Mouse (Mus musculus) heart, adult 2 months (tissue): Measurements from ENCODE around the gene Kcnh1. TPM values are rescaled to one million over a fixed set of nuclear protein-coding genes. Genes with fewer than 3 reads are reported as not detected.

Experiments
- DNase-seq, 2 experiments: peaks; one replicate each; pipeline ENCODE4 v3.0.0; 2021
- H3K27ac ChIP-seq: fragments of 200-600 bp; 2 replicates; pipeline ENCODE4 v1.8.1; 2022
- H3K27me3 ChIP-seq: fragments of 200-500 bp; 2 replicates; pipeline ENCODE4 v1.6.1; 2012; ENCODE audit warnings: mild to moderate bottlenecking, low read length, inconsistent platforms, mixed read lengths; ENCODE audit not compliant: control insufficient read depth, insufficient read depth
- H3K36me3 ChIP-seq: fragments of 200-500 bp; 2 replicates; pipeline ENCODE4 v1.6.1; 2012; ENCODE audit warnings: low read length, inconsistent platforms; ENCODE audit not compliant: control insufficient read depth, insufficient read depth
- H3K4me1 ChIP-seq: fragments of 200-500 bp; 2 replicates; pipeline ENCODE4 v1.6.1; 2011; ENCODE audit warnings: low read length; ENCODE audit not compliant: control insufficient read depth, insufficient read depth
- H3K4me3 ChIP-seq: fragments of 200-600 bp; 2 replicates; pipeline ENCODE4 v1.8.1; 2022
- H3K79me2 ChIP-seq: fragments of 200-500 bp; replicated peaks from 2 replicates; pipeline ENCODE4 v1.6.1; 2012; ENCODE audit warnings: mild to moderate bottlenecking, inconsistent platforms, low read length, moderate library complexity, mixed read lengths; ENCODE audit not compliant: control insufficient read depth, insufficient read depth
- H3K9ac ChIP-seq: fragments of 200-500 bp; 2 replicates; pipeline ENCODE4 v1.6.1; 2012; ENCODE audit warnings: low read depth, mild to moderate bottlenecking, control low read depth, inconsistent platforms, low read length, mixed read lengths
- CTCF ChIP-seq: fragments of 200-600 bp; IDR thresholded peaks from 2 replicates; pipeline ENCODE4 v1.8.1; 2022; ENCODE audit warnings: antibody characterized with exemption, mild to moderate bottlenecking, moderate library complexity
- EP300 ChIP-seq: fragments of 200-500 bp; IDR thresholded peaks from 2 replicates; pipeline ENCODE4 v1.6.1; 2011; ENCODE audit warnings: low read depth, low read length, control low read depth; ENCODE audit not compliant: insufficient read depth
- POLR2A ChIP-seq: fragments of 200-500 bp; IDR thresholded peaks from 2 replicates; pipeline ENCODE4 v1.6.1; 2011; ENCODE audit warnings: mild to moderate bottlenecking, low read depth, low read length, control low read depth; ENCODE audit not compliant: insufficient read depth
- WGBS: fragments of 180-500 bp; shearing (Covaris S2); methylation state at CpG from one replicate; pipeline ENCODE4 v1.1.7; 2018; 5-methylcytosine and 5-hydroxymethylcytosine counted together
- intact Hi-C: fragments of 180-260 bp; cut with DNase I; formaldehyde crosslinking; loops from one replicate; pipeline ENCODE4 v1.15.1; 2025
- polyA plus RNA-seq: library from polyadenylated mRNA; depleted of rRNA; stranded (reverse); fragments of >200 nt; gene quantifications from 2 replicates; pipeline ENCODE4 v1.2.3, GENCODE M21; 2012
- total RNA-seq, 2 experiments: library from RNA; stranded (reverse); gene quantifications; 2 replicates each; pipeline ENCODE4 v1.2.3; 2021

The Kcnh1 gene
- total and polyA plus RNA-seq, 3 experiments = 0.05 to 0.09 (median 0.06) TPM

GRCm38 (mm10) chr1:192525711-192526350, 335.3 kb downstream of the Kcnh1 start:
- H3K27ac ChIP-seq = no peak overlapping the region
- no peak overlapping the region for H3K9ac ChIP-seq
- TF ChIP-seq CTCF (no peak), EP300 (no peak), POLR2A (no peak)
- no peaks in the 10 kb centered on the region for H3K27me3 ChIP-seq
- intact Hi-C loops = no loop called here
- no peaks in the 10 kb centered on the region for H3K79me2 ChIP-seq
- 74% methylated on average over 14 of the region's 14 CpGs for WGBS
- no peak for DNase-seq
- H3K36me3 ChIP-seq = no peaks in the 10 kb centered on the region
- H3K4me3 ChIP-seq = no peak overlapping the region
- peaks cover 2% of the 10 kb centered on the region; the same call in 1 of the 2 replicates for H3K4me1 ChIP-seq

GRCm38 (mm10) chr1:192531490-192532146, 341.0 kb downstream of the Kcnh1 start:
- DNase-seq = no peak
- H3K4me1 ChIP-seq = peaks cover 4% of the 10 kb centered on the region; the same call in 1 of the 2 replicates
- H3K36me3 ChIP-seq = no peaks in the 10 kb centered on the region
- 73% methylated on average over 2 of the region's 2 CpGs for WGBS
- no peak overlapping the region for H3K9ac ChIP-seq
- H3K4me3 ChIP-seq = no peak overlapping the region
- H3K79me2 ChIP-seq = no peaks in the 10 kb centered on the region
- no peaks in the 10 kb centered on the region for H3K27me3 ChIP-seq
- TF ChIP-seq CTCF (no peak), EP300 (no peak), POLR2A (no peak)
- no peak overlapping the region for H3K27ac ChIP-seq
- intact Hi-C loops = loop anchor here (5.0 kb wide), 1 partner anchor 56 kb away; no protein-coding TSS in a partner anchor

- H3K27me3 ChIP-seq = no peaks in the 10 kb centered on the region
- H3K36me3 ChIP-seq = no peaks in the 10 kb centered on the region
- H3K79me2 ChIP-seq = no peaks in the 10 kb centered on the region
- no peak overlapping the region for H3K9ac ChIP-seq
- H3K4me3 ChIP-seq = no peak overlapping the region
- no peak for TF ChIP-seq CTCF
- no peak for TF ChIP-seq EP300
- no peak for TF ChIP-seq POLR2A
- peaks cover 4% of the 10 kb centered on the region; the same call in 1 of the 2 replicates for H3K4me1 ChIP-seq
- no peak overlapping the region for H3K27ac ChIP-seq
- intact Hi-C loops = loop anchor here (5.0 kb wide), 1 partner anchor 55 kb away; no protein-coding TSS in a partner anchor
- DNase-seq = no peak
- WGBS = 23% methylated on average over 2 of the region's 2 CpGs
Measured at GRCm38 (mm10) chr1:192532212-192532611, 341.6 kb downstream of the Kcnh1 start.

- intact Hi-C loops = loop anchor here (5.0 kb wide), 1 partner anchor 54 kb away; no protein-coding TSS in a partner anchor
- Histone ChIP-seq H3K79me2 (no peaks in the 10 kb centered on the region), H3K27me3 (no peaks in the 10 kb centered on the region), H3K27ac (no peak overlapping the region), H3K9ac (no peak overlapping the region), H3K36me3 (no peaks in the 10 kb centered on the region), H3K4me3 (no peak overlapping the region), H3K4me1 (peaks cover 4% of the 10 kb centered on the region; the same call in 1 of the 2 replicates)
- DNase-seq = no peak
- TF ChIP-seq POLR2A = no peak
- TF ChIP-seq CTCF = no peak
- no peak for TF ChIP-seq EP300
Measured at GRCm38 (mm10) chr1:192533016-192533415, 342.4 kb downstream of the Kcnh1 start.

- TF ChIP-seq POLR2A (no peak), CTCF (no peak), EP300 (no peak)
- H3K27ac ChIP-seq = no peak overlapping the region
- intact Hi-C loops = no loop called here
- H3K4me3 ChIP-seq = no peak overlapping the region
- H3K4me1 ChIP-seq = peaks cover 2% of the 10 kb centered on the region; the same call in 1 of the 2 replicates
- no peak overlapping the region for H3K9ac ChIP-seq
- no peaks in the 10 kb centered on the region for H3K36me3 ChIP-seq
- no peaks in the 10 kb centered on the region for H3K79me2 ChIP-seq
- 54% methylated on average over 1 of the region's 1 CpGs for WGBS
- H3K27me3 ChIP-seq = no peaks in the 10 kb centered on the region
- DNase-seq = no peak
Measured at GRCm38 (mm10) chr1:192536440-192536839, 345.9 kb downstream of the Kcnh1 start.

- intact Hi-C loops = no loop called here
- DNase-seq = no peak
- WGBS = 49% methylated on average over 7 of the region's 7 CpGs
- Histone ChIP-seq H3K9ac (no peak overlapping the region), H3K79me2 (no peaks in the 10 kb centered on the region), H3K27me3 (no peaks in the 10 kb centered on the region), H3K4me3 (no peak overlapping the region), H3K36me3 (no peaks in the 10 kb centered on the region), H3K27ac (no peak overlapping the region), H3K4me1 (peaks cover 2% of the 10 kb centered on the region; the same call in 1 of the 2 replicates)
- TF ChIP-seq CTCF = no peak
- no peak for TF ChIP-seq EP300
- TF ChIP-seq POLR2A = no peak
Measured at GRCm38 (mm10) chr1:192537169-192537568, 346.6 kb downstream of the Kcnh1 start.
